Mouse (Mus musculus): ENCODE results near the gene Dennd1b.
A peak's percentile ranks its signal among the peaks of the same experiment; 100 is the strongest.

Gene Dennd1b

GRCm38 (mm10) chr1:139007475-139007874, 44.2 kb downstream of the Dennd1b start:
- no peak for DNase-seq (ENCODE audit: low read depth in 2 of 2, low spot score in 2 of 2)

GRCm38 (mm10) chr1:139015118-139015788, 52.0 kb downstream of the Dennd1b start:
- no peak for DNase-seq (ENCODE audit: low read depth in 2 of 2, low spot score in 2 of 2)

DNA sequence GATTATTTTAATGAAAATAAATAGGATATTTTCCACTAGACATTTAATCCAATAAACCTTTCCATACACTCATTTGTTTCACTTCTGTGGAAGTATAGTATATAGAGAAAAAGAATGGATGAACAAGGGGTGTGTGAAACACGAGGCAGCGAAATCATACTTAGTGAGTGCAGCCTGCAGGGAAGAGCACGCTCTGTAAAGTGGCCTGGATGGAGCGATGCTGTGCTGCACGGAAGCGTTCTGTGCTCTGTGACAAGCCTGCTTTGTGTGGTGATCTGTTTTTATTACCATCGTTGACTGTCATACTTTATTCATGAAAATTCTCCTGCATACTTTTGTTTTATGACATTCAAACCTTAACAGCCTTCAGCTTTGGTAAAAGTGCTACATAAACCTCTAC, 58.1 kb downstream of the Dennd1b start:
- DNase-seq (ENCODE audit: low read depth in 2 of 2, low spot score in 2 of 2), result no peak

DNA sequence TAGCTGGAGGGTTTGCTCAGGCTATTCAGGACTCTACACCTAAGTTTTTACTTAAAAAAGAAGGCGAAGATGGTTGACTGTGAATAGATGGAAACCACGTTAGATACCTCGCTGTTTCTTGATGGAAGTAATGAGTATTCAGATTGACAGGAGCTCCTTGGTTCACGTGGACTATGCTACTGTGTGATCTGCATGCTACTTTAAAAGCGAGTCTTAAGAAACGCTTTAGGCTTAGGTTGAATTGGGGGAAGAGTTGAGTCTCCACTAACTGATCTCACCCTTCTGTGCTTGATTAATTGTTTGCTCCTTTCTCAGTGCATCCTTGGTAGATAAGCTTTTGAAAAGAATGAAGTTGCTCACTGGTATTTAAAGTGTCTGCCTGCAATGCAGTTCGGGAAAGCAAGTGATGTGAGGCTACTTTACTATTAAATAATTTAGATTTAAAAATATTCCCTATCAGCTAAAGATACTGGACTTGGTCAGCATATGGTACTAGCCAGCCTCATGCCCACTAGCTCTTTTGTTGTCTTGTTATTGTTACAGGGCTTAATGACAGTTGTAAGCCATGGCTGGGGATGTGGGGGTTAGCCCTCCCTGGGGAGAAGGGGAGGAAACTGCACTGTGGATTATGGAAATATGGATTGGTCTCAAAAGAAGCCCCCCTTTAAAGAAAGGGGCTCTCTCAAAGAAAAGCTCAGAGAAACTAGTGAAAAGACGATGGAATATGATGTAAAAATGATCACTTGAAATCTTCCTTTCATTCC, 62.8 kb downstream of the Dennd1b start:
- no peak for DNase-seq (ENCODE audit: low read depth in 2 of 2, low spot score in 2 of 2)

GRCm38 (mm10) chr1:139029521-139029920, 66.3 kb downstream of the Dennd1b start:
- DNase-seq (ENCODE audit: low read depth in 2 of 2, low spot score in 2 of 2), result no peak

DNA sequence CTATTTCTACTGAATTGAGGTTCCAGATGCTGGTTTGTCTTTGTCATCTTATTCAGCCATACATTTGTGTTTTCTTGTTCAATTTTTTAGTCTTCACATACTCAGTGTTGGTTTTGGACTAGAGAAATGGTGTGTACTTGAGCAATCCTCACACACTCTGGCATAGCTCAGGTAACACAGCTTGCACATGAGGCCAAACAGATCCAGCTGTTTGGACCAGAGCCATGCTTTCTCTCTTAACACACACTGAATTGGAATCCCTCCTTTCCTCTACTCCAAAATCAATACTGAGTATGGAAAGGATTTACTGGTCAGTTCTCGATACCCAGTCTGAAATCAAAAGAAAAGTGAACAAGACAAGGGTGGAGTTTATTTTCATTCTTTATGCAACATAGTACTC, 69.2 kb downstream of the Dennd1b start:
- no peak for DNase-seq (ENCODE audit: low read depth in 2 of 2, low spot score in 2 of 2)

DNA sequence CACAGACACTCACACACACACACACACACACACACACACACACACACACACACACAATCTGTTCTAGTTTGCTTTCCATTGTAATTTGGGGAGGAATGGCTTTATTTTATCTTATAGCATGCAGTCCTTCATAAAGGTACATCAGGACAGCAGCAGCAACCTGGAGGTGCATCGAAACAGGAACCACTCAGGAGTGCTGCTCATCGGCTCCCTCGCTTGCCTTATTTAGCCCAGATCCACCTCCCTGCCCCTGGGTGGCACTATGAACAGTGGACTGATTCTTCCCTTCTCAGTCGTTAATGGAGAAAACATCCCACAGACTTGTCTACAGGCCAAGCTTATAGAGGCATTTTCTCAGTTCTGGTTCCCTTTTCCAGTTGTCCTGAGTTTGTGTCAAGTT, 71.9 kb downstream of the Dennd1b start:
- DNase-seq (ENCODE audit: low read depth in 2 of 2, low spot score in 2 of 2), result no peak

GRCm38 (mm10) chr1:139036302-139036701, 73.1 kb downstream of the Dennd1b start:
- DNase-seq (ENCODE audit: low read depth in 2 of 2, low spot score in 2 of 2), result peak in 1 of 2 experiments; percentile 9

DNA sequence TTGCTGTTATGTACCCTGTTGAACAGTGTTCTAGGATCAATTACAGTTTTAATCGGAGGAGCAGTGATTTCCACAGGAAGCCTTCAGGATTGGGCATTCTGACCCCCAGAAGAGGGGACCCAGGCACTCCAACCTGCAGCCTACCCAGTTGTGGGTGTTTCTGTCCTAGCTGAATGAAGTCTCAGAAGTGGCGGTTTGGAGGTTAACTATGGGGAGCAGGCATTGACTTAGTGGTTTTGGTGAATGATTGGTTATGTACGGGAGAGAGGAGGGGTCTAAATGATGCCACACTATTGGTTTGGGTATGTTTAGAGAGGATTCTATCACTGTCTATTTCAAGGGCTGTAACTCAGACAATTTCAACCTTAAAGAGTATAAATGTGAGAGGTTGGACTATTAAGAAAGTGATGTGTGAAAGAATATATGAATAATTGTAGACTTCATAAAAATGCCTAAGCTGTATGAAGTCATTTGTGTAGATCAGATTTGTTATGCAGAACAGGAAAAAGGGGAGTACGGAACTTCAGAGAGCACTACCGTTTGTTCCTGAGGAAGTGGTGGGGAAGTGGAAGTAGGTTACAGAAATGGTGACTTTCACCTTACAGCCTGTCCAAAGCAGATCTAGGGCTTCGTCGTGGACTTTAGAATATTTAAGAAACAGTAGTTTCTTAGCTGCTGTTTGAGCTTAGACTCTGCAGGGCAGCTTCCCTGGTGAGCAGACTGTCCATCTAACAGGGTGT, 73.7 kb downstream of the Dennd1b start:
- no peak for DNase-seq (ENCODE audit: low read depth in 2 of 2, low spot score in 2 of 2)

DNA sequence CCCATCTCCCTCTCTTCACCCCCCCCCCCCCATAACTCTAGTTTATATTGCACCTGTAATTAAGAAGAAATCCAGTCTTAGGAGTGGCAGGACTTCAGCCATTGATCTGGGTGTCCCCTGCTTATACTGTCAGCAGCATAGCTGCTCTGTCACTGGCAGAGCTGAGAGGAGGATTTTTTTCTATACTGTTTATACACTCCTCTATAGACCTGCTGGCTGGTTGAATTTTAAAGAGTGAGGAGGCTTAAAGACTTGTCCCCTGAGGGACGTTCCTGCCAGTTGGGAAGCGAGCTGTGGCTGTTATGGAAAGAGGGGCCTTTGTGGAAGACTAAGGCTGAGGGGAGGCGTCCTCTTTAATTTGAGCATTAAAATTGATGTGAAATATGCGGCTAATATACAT, 74.8 kb downstream of the Dennd1b start:
- no peak for DNase-seq (ENCODE audit: low read depth in 2 of 2, low spot score in 2 of 2)

DNA sequence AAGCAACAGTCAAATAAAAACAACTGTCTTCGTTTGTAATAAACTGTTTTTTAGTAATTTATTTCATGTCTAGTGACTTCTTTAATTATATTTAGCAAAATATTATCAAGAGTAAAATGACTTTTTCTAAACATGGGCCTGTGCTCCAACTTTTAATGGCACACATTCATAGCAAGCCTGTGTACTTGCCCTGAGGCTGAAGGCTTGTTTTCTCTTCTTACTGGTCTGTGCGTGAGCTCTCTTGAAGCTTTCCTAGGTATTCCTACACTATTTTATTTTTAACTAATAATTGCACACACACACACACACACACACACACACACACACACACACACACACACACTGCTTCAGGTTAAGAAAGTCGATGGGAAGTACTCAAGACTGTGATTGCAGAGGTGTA, 75.4 kb downstream of the Dennd1b start:
- no peak for DNase-seq (ENCODE audit: low read depth in 2 of 2, low spot score in 2 of 2)

GRCm38 (mm10) chr1:139039529-139040230, 76.4 kb downstream of the Dennd1b start:
- no peak for DNase-seq (ENCODE audit: low read depth in 2 of 2, low spot score in 2 of 2)

GRCm38 (mm10) chr1:139049075-139049474, 85.8 kb downstream of the Dennd1b start:
- DNase-seq (ENCODE audit: low read depth in 2 of 2, low spot score in 2 of 2), result no peak

DNA sequence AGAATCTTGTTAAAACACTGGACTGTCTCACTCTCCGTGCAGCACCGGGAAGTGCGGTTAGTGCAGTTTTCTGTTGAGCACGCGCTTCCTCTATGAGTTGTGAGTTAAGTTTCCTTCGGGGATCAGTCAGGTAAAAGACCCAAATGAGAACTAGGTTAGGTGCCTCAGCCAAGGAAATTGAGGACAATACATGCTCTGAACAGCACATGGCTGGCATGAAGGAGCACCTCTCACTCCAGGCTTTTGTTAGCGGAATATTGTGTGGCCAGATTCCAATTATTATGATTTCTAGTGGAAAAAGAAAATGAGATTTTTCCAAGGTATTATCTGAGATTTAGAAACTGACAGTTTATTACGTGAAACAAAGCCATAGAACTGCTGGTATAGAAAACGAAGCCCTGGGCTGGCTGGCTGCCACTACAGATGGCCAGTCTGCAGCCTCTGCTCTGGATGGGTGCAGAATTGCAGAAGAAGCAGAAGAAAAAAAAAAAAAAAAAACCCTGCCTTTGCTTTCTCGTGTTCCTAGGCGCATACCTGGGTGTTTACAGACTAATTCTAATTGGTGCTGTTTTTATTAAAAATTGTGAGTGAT, 86.7 kb downstream of the Dennd1b start:
- no peak for DNase-seq (ENCODE audit: low read depth in 2 of 2, low spot score in 2 of 2)

GRCm38 (mm10) chr1:139053003-139053402, 89.8 kb downstream of the Dennd1b start:
- DNase-seq (ENCODE audit: low read depth in 2 of 2, low spot score in 2 of 2), result no peak

DNA sequence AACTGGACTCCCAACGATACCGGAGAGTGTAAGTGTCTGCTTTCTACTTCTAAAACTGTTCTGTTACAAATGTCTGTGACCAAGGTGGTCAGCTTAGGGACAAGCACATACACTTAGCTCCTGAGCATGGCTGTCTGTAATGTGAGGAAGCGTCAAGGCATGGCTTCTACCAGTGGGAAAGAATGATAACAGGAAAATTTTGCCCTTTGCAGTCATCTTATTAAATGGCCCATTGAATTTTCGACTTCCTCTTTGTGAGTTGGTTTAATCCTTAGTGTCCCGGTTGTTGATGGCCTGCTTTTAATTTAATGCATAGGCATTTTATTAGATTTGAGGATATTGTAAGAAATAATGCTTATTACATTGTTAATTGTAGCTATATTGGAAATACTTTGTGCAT, 97.1 kb downstream of the Dennd1b start:
- DNase-seq (ENCODE audit: low read depth in 2 of 2, low spot score in 2 of 2), result no peak

- no peak for DNase-seq (ENCODE audit: low read depth in 2 of 2, low spot score in 2 of 2)
These were observed 101.5 kb downstream of the Dennd1b start for GRCm38 (mm10) chr1:139064711-139065110.

DNA sequence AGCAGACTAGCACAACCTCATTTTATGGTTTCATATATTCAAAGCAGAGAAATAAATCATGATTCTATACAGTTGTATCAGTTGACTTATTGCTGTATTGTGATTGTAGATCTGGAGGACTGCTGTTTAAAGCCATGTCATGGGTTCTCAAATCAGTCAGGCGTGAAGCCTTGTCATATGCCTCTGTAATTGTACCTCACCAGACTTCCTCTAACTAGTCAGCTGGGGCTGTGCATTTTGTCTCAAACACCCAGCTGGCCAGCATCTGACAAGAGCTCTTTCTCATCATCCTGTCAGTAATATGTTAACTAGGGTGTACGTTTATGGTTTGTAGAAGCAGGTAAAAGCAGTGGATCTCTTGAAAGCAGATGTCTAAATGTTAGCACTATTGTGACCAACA, 104.0 kb downstream of the Dennd1b start:
- DNase-seq (ENCODE audit: low read depth in 2 of 2, low spot score in 2 of 2), result no peak

DNA sequence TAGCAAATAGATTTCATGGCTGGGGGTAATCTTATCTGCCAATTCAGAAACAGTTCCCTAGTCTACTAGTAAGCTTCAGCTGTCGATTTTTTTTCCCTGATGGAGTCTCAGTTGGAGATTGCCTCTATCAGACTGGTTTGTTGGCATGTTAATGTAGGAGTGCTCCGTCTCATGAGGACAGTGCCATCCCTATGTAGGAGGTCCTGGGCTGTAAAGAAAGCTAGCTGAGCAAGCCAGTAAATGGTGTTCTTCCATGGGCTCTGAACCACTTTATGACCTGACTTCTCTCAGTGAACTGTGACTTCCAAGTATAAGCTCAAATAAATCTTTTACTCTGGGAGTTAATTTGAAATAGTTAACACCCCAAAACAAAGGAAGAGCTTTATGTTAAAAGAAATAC, 107.8 kb downstream of the Dennd1b start:
- DNase-seq (ENCODE audit: low read depth in 2 of 2, low spot score in 2 of 2), result no peak

DNA sequence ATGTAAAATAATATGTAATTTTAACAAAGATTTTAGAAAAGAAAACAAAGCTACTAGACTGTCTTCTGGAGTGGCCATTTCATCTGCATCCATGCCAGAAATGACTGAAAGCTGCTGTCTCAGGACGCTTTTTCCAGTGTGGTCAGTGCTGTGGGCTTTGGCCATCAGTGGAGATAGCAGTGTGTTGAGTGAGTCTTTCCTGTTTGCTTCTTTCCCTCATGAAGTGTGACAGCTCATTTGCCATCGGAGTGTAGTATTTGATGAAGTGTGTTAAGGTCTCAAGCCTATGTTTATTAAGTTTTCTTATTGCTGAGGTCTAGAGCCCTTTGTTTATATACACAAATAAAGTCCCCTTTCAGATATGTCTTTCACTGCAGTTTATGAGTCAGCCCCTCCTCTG, 112.4 kb downstream of the Dennd1b start:
- DNase-seq (ENCODE audit: low read depth in 2 of 2, low spot score in 2 of 2), result no peak

- DNase-seq (ENCODE audit: low read depth in 2 of 2, low spot score in 2 of 2), result no peak
These were observed 114.8 kb downstream of the Dennd1b start for GRCm38 (mm10) chr1:139077989-139078388.

All from CD8-positive naive resting alpha-beta T cell, adult 2 months (primary cell).